Mouse (Mus musculus) olfactory bulb, adult 2 months (tissue): ENCODE measurements around the gene Selenbp1. TPM values are rescaled to one million over a fixed set of nuclear protein-coding genes. Genes with fewer than 3 reads are reported as not detected.

Experiments used
- H3K27ac ChIP-seq: fragments of 200-500 bp; 2 replicates; pipeline ENCODE4 v1.5.1; 2012; ENCODE audit warnings: low read depth, low read length; ENCODE audit not compliant: insufficient read depth
- H3K4me1 ChIP-seq: fragments of 200-500 bp; 2 replicates; pipeline ENCODE4 v1.6.1; 2012; ENCODE audit warnings: low read length; ENCODE audit not compliant: control insufficient read depth, insufficient read depth
- H3K4me3 ChIP-seq: fragments of 200-500 bp; 2 replicates; pipeline ENCODE4 v1.5.1; 2012; ENCODE audit warnings: mild to moderate bottlenecking, low read depth, low read length, moderate library complexity; ENCODE audit not compliant: insufficient read depth
- CTCF ChIP-seq: fragments of 200-500 bp; IDR thresholded peaks from 2 replicates; pipeline ENCODE4 v1.5.1; 2012; ENCODE audit warnings: low read depth, mild to moderate bottlenecking, low read length, moderate library complexity; ENCODE audit not compliant: insufficient read depth
- POLR2A ChIP-seq: fragments of 200-500 bp; IDR thresholded peaks from 2 replicates; pipeline ENCODE4 v1.6.1; 2012; ENCODE audit warnings: mild to moderate bottlenecking, low read depth, low read length, moderate library complexity; ENCODE audit not compliant: insufficient read depth
- WGBS: fragments of 180-500 bp; shearing (Covaris S2); methylation state at CpG from one replicate; pipeline ENCODE4 v1.1.7; 2018; 5-methylcytosine and 5-hydroxymethylcytosine counted together
- polyA plus RNA-seq: library from polyadenylated mRNA; stranded (reverse); fragments of >200 nt; gene quantifications from 2 replicates; pipeline ENCODE4 v1.2.4, GENCODE M21; 2012; ENCODE audit warnings: low replicate concordance; ENCODE audit not compliant: missing spikeins, insufficient read depth, insufficient read length

Gene Selenbp1
- polyA plus RNA-seq, 1 experiment: not detected

GRCm38 (mm10) chr3:94953384-94953763, 20.5 kb downstream of the Selenbp1 start:
- H3K4me1 ChIP-seq: peaks cover 18% of the 10 kb centered on the region
- peak overlapping the region; percentile 98 for H3K4me3 ChIP-seq
- 4% methylated on average over 9 of the region's 9 CpGs for WGBS
- H3K27ac ChIP-seq: peak overlapping the region; percentile 32; the same call in 1 of the 2 replicates
- TF ChIP-seq POLR2A (no peak), CTCF (no peak)

- peak; percentile 58 for TF ChIP-seq POLR2A
- TF ChIP-seq CTCF: no peak
- H3K4me3 ChIP-seq: peak within 1 kb of the TSS; percentile 98
- H3K4me1 ChIP-seq: peaks cover 18% of the 10 kb centered on the region
- H3K27ac ChIP-seq: peak within 1 kb of the TSS; percentile 100
- WGBS: under 1% methylated on average over 50 of the region's 50 CpGs
Measured at GRCm38 (mm10) chr3:94953764-94954616, 21.1 kb downstream of the Selenbp1 start, which contains the start of gene Rfx5. TSS of gene Rfx5 (plus strand) at chr3:94954075.

- WGBS: 91% methylated on average over 8 of the region's 8 CpGs
Measured at GRCm38 (mm10) chr3:94958295-94958694, 25.4 kb downstream of the Selenbp1 start.

GRCm38 (mm10) chr3:94959871-94960270, 27.0 kb downstream of the Selenbp1 start:
- WGBS: 49% methylated on average over 8 of the region's 8 CpGs
- H3K27ac ChIP-seq: no peak overlapping the region
- TF ChIP-seq POLR2A: no peak
- H3K4me3 ChIP-seq: no peak overlapping the region
- peaks cover 13% of the 10 kb centered on the region for H3K4me1 ChIP-seq

More at GRCm38 (mm10) chr3:94958295-94958694, 25.4 kb downstream of the Selenbp1 start:
- no peak overlapping the region for H3K27ac ChIP-seq
- peaks cover 13% of the 10 kb centered on the region for H3K4me1 ChIP-seq
- TF ChIP-seq CTCF (no peak), POLR2A (no peak)
- H3K4me3 ChIP-seq: no peak overlapping the region

GRCm38 (mm10) chr3:94960322-94960721, 27.5 kb downstream of the Selenbp1 start:
- Histone ChIP-seq H3K4me3 (no peak overlapping the region), H3K4me1 (peaks cover 8% of the 10 kb centered on the region), H3K27ac (no peak overlapping the region)
- WGBS: 47% methylated on average over 5 of the region's 5 CpGs
- TF ChIP-seq POLR2A: no peak
- TF ChIP-seq CTCF: no peak

- no peak for TF ChIP-seq POLR2A
- TF ChIP-seq CTCF: no peak
- no peak overlapping the region for H3K4me3 ChIP-seq
- H3K27ac ChIP-seq: no peak overlapping the region
- 92% methylated on average over 1 of the region's 1 CpGs for WGBS
- no peaks in the 10 kb centered on the region for H3K4me1 ChIP-seq
Measured at GRCm38 (mm10) chr3:94964989-94965388, 32.1 kb downstream of the Selenbp1 start.

- no peak overlapping the region for H3K4me3 ChIP-seq
- H3K27ac ChIP-seq: no peak overlapping the region
- no peaks in the 10 kb centered on the region for H3K4me1 ChIP-seq
- TF ChIP-seq CTCF: no peak
- no peak for TF ChIP-seq POLR2A
- WGBS: 71% methylated on average over 1 of the region's 1 CpGs
Measured at GRCm38 (mm10) chr3:94965878-94966277, 33.0 kb downstream of the Selenbp1 start.

GRCm38 (mm10) chr3:94972552-94972951, 39.7 kb downstream of the Selenbp1 start:
- WGBS: 96% methylated on average over 3 of the region's 3 CpGs
- H3K27ac ChIP-seq: no peak overlapping the region
- TF ChIP-seq CTCF (no peak), POLR2A (no peak)
- no peak overlapping the region for H3K4me3 ChIP-seq
- H3K4me1 ChIP-seq: 0 out of 2 replicates have a peak, but pooled peaks cover 2% of the 10 kb centered on the region

- H3K27ac ChIP-seq: no peak overlapping the region
- H3K4me1 ChIP-seq: 0 out of 2 replicates have a peak, but pooled peaks cover 2% of the 10 kb centered on the region
- WGBS: 82% methylated on average over 5 of the region's 5 CpGs
- TF ChIP-seq POLR2A (no peak), CTCF (no peak)
- no peak overlapping the region for H3K4me3 ChIP-seq
Measured at GRCm38 (mm10) chr3:94973620-94974019, 40.8 kb downstream of the Selenbp1 start.
